Mouse (Mus musculus) liver, postnatal 0 days (tissue): ENCODE measurements around the gene Fbxw7. TPM values are rescaled to one million over a fixed set of nuclear protein-coding genes. Genes with fewer than 3 reads are reported as not detected.
A peak's percentile ranks its signal among the peaks of the same experiment; 100 is the strongest.
"Not testable (repeated sequence)": the region's sequence is repeated elsewhere in the genome, so short reads cannot be mapped to it uniquely, and the experiment has no call there.

Experiments
- ATAC-seq: fragments of 200-750 bp; cut with Nextera tagmentation; 2 replicates; pipeline ENCODE4 v1.8.0; 2017; ENCODE audit warnings: mild to moderate bottlenecking, moderate library complexity
- DNase-seq: peaks from one replicate; pipeline ENCODE4 v3.0.0-alpha.2; 2016
- H3K27ac ChIP-seq: fragments of 300-500 bp; sonication (generic); 2 replicates; pipeline ENCODE4 v1.5.1; 2014; ENCODE audit warnings: antibody characterized with exemption, moderate library complexity, mild to moderate bottlenecking, low read depth
- H3K27me3 ChIP-seq: fragments of 300-500 bp; sonication (generic); 2 replicates; pipeline ENCODE4 v1.6.1; 2014; ENCODE audit warnings: low read length, control low read depth, mixed read lengths; ENCODE audit not compliant: insufficient read depth
- H3K36me3 ChIP-seq: fragments of 300-500 bp; sonication (generic); replicated peaks from 2 replicates; pipeline ENCODE4 v1.6.1; 2014; ENCODE audit warnings: mild to moderate bottlenecking, control low read depth, low read length, moderate library complexity, mixed read lengths; ENCODE audit not compliant: insufficient read depth
- H3K4me1 ChIP-seq: fragments of 300-500 bp; sonication (generic); 2 replicates; pipeline ENCODE4 v1.6.1; 2014; ENCODE audit warnings: antibody characterized with exemption, mild to moderate bottlenecking, control low read depth; ENCODE audit not compliant: insufficient read depth
- H3K4me2 ChIP-seq: fragments of 300-500 bp; sonication (generic); 2 replicates; pipeline ENCODE4 v1.6.1; 2014; ENCODE audit warnings: low read depth, mild to moderate bottlenecking, low read length, moderate library complexity, mixed read lengths
- H3K4me3 ChIP-seq: fragments of 300-500 bp; sonication (generic); 2 replicates; pipeline ENCODE4 v1.5.1; 2014; ENCODE audit warnings: low read depth, low read length
- H3K9ac ChIP-seq: fragments of 300-500 bp; sonication (generic); replicated peaks from 2 replicates; pipeline ENCODE4 v1.6.1; 2014; ENCODE audit warnings: mild to moderate bottlenecking, moderate library complexity
- H3K9me3 ChIP-seq: fragments of 300-500 bp; sonication (generic); 2 replicates; pipeline ENCODE4 v1.6.1; 2016; ENCODE audit warnings: mild to moderate bottlenecking, control low read depth, low read length, mixed read lengths
- CTCF ChIP-seq: sonication (generic); IDR thresholded peaks from 2 replicates; pipeline ENCODE4 v1.5.1; 2016; ENCODE audit warnings: antibody characterized with exemption, low read depth
- EP300 ChIP-seq: IDR thresholded peaks from 2 replicates; pipeline ENCODE4 v1.6.1; 2016; ENCODE audit warnings: antibody characterized with exemption, low read depth, mild to moderate bottlenecking
- WGBS: fragments of 180-500 bp; shearing (Covaris S2); extraction: QIAGEN DNeasy Blood & Tissue Kit; methylation state at CpG from one replicate; pipeline ENCODE4 v1.1.7; 2014; ENCODE audit not compliant: insufficient replicate concordance; 5-methylcytosine and 5-hydroxymethylcytosine counted together
- polyA plus RNA-seq: library from polyadenylated mRNA; unstranded; fragments of >200 nt; fragmentation: Nextera tagmentation; extraction: Ambion mirVana; gene quantifications from 2 replicates; pipeline ENCODE4 v1.2.1, GENCODE M21; 2015

Fbxw7 gene
- polyA plus RNA-seq, 1 experiment from 2014 or later, result 2.8 TPM

- H3K4me1 ChIP-seq, result peaks cover 8% of the 10 kb centered on the region
- no peak for DNase-seq
- WGBS, result 65% methylated on average over 1 of the region's 1 CpGs
- H3K4me2 ChIP-seq, result no peak overlapping the region
- H3K9ac ChIP-seq, result no peak overlapping the region
- ATAC-seq, result no peak
- no peaks in the 10 kb centered on the region for H3K27me3 ChIP-seq
- H3K36me3 ChIP-seq, result no peaks in the 10 kb centered on the region
- H3K4me3 ChIP-seq, result no peak overlapping the region
- H3K9me3 ChIP-seq, result no peaks in the 10 kb centered on the region
- H3K27ac ChIP-seq, result no peak overlapping the region
- TF ChIP-seq EP300 (no peak), CTCF (no peak)
These were observed 36.7 kb downstream of the Fbxw7 start for GRCm38 (mm10) chr3:84851801-84852200.

GRCm38 (mm10) chr3:84852877-84853276, 37.8 kb downstream of the Fbxw7 start:
- 43% methylated on average over 7 of the region's 7 CpGs for WGBS
- peak; percentile 19 for DNase-seq
- Histone ChIP-seq H3K36me3 (no peaks in the 10 kb centered on the region), H3K27ac (no peak overlapping the region), H3K9me3 (no peaks in the 10 kb centered on the region), H3K9ac (no peak overlapping the region), H3K4me1 (peaks cover 12% of the 10 kb centered on the region), H3K4me3 (no peak overlapping the region), H3K27me3 (no peaks in the 10 kb centered on the region), H3K4me2 (no peak overlapping the region)
- peak; percentile 59 for ATAC-seq
- TF ChIP-seq CTCF, result no peak
- no peak for TF ChIP-seq EP300

DNA sequence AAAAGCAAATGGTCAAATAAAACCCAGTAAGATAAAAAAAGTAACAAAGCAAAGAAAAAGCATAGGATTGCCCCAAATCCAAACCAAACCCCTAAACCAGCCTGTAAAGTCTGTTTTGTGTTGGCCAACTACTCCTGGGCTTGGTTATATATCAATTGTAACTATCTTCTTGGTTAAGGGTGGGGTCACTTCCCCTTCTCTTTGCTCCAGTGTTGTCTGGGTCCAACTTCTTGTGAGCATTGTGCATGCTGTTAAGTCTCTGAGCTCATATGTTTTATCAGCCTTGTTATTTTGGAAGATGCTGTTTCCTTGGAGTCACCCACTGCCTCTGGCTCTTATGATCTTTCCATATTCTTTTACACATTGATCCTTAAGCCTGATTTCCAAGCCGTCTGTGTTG, 39.4 kb downstream of the Fbxw7 start:
- no peak overlapping the region for H3K9ac ChIP-seq
- 45% methylated on average over 1 of the region's 1 CpGs for WGBS
- TF ChIP-seq EP300 (no peak), CTCF (no peak)
- H3K4me3 ChIP-seq, result no peak overlapping the region
- DNase-seq (no peak), ATAC-seq (no peak)
- peaks cover 7% of the 10 kb centered on the region; the same call in 1 of the 2 replicates for H3K4me1 ChIP-seq
- no peak overlapping the region for H3K27ac ChIP-seq
- no peak overlapping the region for H3K4me2 ChIP-seq
- H3K36me3 ChIP-seq, result no peaks in the 10 kb centered on the region
- H3K27me3 ChIP-seq, result no peaks in the 10 kb centered on the region
- no peaks in the 10 kb centered on the region for H3K9me3 ChIP-seq

GRCm38 (mm10) chr3:84860669-84861068, 45.6 kb downstream of the Fbxw7 start:
- Histone ChIP-seq H3K27ac (peak overlapping the region; percentile 17), H3K27me3 (no peaks in the 10 kb centered on the region), H3K4me2 (no peak overlapping the region), H3K9me3 (no peaks in the 10 kb centered on the region), H3K4me3 (no peak overlapping the region), H3K36me3 (no peaks in the 10 kb centered on the region), H3K4me1 (peaks cover 4% of the 10 kb centered on the region; the same call in 1 of the 2 replicates), H3K9ac (no peak overlapping the region)
- WGBS, result 45% methylated on average over 1 of the region's 1 CpGs
- peak; percentile 29 for DNase-seq
- ATAC-seq, result peak; percentile 83
- TF ChIP-seq EP300 (no peak), CTCF (no peak)

- H3K4me2 ChIP-seq, DNase-seq, H3K36me3 ChIP-seq, H3K4me3 ChIP-seq, H3K4me1 ChIP-seq, H3K9ac ChIP-seq, H3K27ac ChIP-seq, H3K9me3 ChIP-seq, ATAC-seq, H3K27me3 ChIP-seq: not testable (repeated sequence)
- WGBS, result 62% methylated on average over 3 of the region's 3 CpGs
These were observed 46.7 kb downstream of the Fbxw7 start for GRCm38 (mm10) chr3:84861817-84862216.

DNA sequence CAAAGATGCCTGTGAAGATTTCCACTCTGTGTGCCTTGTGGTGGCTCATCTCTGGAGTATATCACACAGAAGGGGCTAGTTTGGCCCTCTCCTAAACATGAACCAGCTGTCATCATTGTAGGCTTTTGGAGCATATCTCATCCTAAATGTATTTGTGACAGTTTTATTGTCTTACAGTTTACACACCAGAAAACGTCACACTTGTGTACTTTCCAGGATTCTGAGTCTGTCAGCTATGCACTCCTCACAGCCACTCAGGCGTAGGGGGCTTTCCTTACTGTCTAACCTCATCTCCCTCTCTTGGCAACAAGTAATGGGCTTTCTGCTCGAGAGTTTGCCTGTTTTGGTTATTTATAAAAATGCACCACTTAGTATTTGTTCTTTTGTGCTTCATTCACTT, 50.6 kb downstream of the Fbxw7 start:
- H3K4me1 ChIP-seq, result peaks cover 8% of the 10 kb centered on the region
- no peak overlapping the region for H3K27ac ChIP-seq
- 70% methylated on average over 3 of the region's 3 CpGs for WGBS
- ATAC-seq (no peak), DNase-seq (no peak)
- H3K4me3 ChIP-seq, result no peak overlapping the region
- H3K9me3 ChIP-seq, result no peaks in the 10 kb centered on the region
- H3K27me3 ChIP-seq, result no peaks in the 10 kb centered on the region
- no peak for TF ChIP-seq CTCF
- no peak for TF ChIP-seq EP300
- no peak overlapping the region for H3K4me2 ChIP-seq
- H3K36me3 ChIP-seq, result no peaks in the 10 kb centered on the region
- no peak overlapping the region for H3K9ac ChIP-seq

DNA sequence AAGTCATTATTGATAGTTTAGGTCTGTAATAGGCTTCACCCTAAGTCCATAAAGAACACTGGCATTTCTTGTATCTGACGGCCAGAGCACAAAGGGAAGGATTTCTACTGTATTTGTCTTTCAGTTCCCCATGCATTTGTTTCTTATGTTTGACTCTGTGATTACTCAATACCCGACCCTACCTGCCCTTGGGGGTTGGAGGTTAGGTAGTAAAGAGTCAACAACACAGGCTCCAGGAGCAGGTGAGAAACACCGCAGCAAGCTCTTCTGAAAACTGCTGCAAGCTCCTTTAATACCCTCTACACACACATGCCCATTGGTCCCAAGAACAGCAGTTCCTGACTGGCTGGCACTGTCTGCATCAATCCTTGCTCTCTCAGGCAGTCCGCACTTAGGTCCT, 51.8 kb downstream of the Fbxw7 start:
- ATAC-seq (peak; percentile 50; the same call in 1 of the 2 replicates), DNase-seq (no peak)
- TF ChIP-seq CTCF (no peak), EP300 (no peak)
- H3K9ac ChIP-seq, result no peak overlapping the region
- H3K36me3 ChIP-seq, result no peaks in the 10 kb centered on the region
- H3K27me3 ChIP-seq, result no peaks in the 10 kb centered on the region
- H3K4me3 ChIP-seq, result no peak overlapping the region
- 45% methylated on average over 4 of the region's 4 CpGs for WGBS
- peak overlapping the region; percentile 44; the same call in 1 of the 2 replicates for H3K27ac ChIP-seq
- H3K4me2 ChIP-seq, result peak overlapping the region; percentile 40
- no peaks in the 10 kb centered on the region for H3K9me3 ChIP-seq
- peaks cover 8% of the 10 kb centered on the region for H3K4me1 ChIP-seq
